Mouse (Mus musculus) lung, postnatal 10 days (tissue): ENCODE data around the gene Gm4969.

Experiments used
- DNase-seq: peaks from one replicate; pipeline ENCODE4 v3.0.0; 2021

The Gm4969 gene

GRCm38 (mm10) chr7:19067063-19067462, 51.1 kb downstream of the Gm4969 start:
- no peak for DNase-seq

GRCm38 (mm10) chr7:19065896-19066295, 52.3 kb downstream of the Gm4969 start:
- no peak for DNase-seq

GRCm38 (mm10) chr7:19057405-19057804, 60.8 kb downstream of the Gm4969 start:
- DNase-seq, result no peak

DNA sequence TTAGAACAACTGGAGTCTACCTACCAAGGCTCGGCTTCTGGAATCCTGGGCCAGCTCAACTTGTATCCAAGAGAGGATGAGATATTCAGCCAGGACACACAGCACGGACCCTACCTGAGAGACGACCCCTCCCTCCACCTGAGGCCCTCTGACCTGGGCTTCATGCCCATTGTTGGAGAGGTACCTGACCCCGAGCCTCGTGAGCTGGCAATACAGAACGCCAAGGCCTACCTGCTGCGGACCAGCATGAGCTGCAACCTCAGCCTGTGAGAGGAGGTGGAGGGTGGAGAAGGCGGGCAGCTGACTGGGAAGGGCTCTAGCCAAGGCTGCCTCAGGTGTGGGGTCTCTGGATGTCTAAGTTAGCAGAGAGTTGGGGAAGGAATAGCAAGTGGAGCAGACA, 63.1 kb downstream of the Gm4969 start:
- no peak for DNase-seq

DNA sequence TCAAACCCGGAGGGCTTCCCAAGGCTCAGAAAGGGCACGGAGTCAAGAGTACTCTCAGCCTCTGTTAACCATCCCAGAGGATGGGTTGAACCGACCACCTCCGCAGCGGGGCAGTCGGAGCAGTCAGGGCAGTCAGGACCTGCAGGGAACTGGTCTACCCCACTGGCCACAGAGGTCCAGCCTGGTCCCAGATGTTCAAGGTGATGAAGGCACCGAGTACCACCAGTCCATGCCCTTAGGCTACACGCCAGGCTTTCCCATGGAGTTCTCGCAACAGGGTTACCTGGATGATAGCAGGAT, 63.4 kb downstream of the Gm4969 start:
- DNase-seq, result no peak

- peak; percentile 73 for DNase-seq
Measured at GRCm38 (mm10) chr7:19054047-19054776, 64.0 kb downstream of the Gm4969 start, which contains the start of gene Rsph6a. TSS of gene Rsph6a (plus strand) at chr7:19054690.

DNA sequence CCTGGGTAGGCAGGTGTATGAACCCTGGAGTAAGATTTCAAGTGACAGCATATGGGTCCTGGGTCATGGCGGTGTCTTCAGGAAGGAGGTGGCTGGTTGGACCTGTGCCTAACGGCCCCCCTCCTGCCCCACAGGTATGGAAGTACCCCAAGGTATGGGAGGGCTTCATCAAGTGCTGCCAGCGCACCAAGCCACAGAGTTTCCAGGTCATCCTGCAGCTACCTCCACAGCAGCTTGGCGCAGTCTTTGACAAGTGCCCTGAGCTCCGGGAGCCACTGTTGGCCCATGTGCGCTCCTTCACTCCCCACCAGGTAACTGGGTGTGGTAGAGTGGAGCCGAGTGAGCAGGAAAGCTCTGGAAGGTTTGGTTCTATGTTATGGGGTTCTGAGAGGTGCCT, 65.0 kb downstream of the Gm4969 start:
- no peak for DNase-seq

GRCm38 (mm10) chr7:19052345-19053135, 65.6 kb downstream of the Gm4969 start:
- DNase-seq, result no peak

DNA sequence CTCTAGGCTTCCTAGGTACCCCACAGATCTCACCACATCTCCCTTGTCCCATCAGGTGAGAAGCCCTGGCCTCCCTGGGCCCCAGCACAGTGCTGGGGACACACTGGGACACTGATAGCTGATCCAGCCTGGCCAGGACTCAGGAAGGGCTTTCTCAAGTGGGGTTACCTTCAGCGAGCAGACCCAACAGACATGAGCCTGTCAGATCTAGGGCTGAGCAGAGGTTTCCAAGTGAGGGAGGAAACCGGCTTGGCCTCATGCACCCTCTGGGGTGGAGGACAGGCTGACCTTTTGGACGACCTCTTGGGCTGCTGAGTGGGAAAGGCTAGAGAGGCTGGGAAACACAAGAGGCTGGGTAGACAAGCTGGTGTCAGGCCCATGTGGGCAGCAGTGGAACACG, 67.0 kb downstream of the Gm4969 start:
- DNase-seq, result no peak

GRCm38 (mm10) chr7:19050172-19050571, 68.0 kb downstream of the Gm4969 start:
- DNase-seq, result no peak

- DNase-seq, result no peak
Measured at GRCm38 (mm10) chr7:19049252-19049651, 68.9 kb downstream of the Gm4969 start.
